Mouse (Mus musculus) erythroblast, embryonic 14.5 days (primary cell): ENCODE results near the gene Fxyd5.

ENCODE experiments used
- GATA1 ChIP-seq: IDR thresholded peaks from 2 replicates; pipeline ENCODE4 v1.6.1; 2012; ENCODE audit warnings: low read length, inconsistent platforms, mixed read lengths
- TAL1 ChIP-seq: IDR thresholded peaks from 3 replicates; pipeline ENCODE4 v1.6.1; 2012; ENCODE audit warnings: low read length, inconsistent platforms, mixed read lengths

DNA sequence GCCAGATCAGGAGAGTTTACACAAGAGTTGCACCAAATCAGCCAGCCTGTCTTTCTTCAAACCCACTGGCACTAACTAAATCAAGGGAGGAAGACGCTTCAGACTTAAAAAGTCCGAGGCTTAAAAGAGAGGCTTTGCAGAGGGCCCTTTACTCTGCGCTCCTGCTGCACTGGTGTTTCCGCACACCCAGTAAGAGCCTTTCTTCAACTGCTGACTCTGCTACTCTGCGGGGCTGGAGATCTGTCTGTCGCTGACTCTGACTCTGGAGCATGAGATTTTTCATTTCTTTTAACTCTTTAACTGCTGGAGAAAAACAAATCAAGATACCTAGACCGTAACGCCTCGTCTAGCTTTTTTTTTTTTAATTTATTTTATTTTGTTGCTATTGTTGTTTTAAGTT, 41.9 kb upstream of the Fxyd5 start:
- TF ChIP-seq GATA1 (no peak), TAL1 (no peak)
